Mouse (Mus musculus) stomach, embryonic 14.5 days (tissue): ENCODE measurements around the gene Nit2. TPM values are rescaled to one million over a fixed set of nuclear protein-coding genes. Genes with fewer than 3 reads are reported as not detected.

Experiments
- ATAC-seq: fragments of 200-750 bp; cut with Nextera tagmentation; 2 replicates; pipeline ENCODE4 v1.8.0; 2017; ENCODE audit warnings: low read depth, moderate TSS enrichment; ENCODE audit not compliant: insufficient number of reproducible peaks, insufficient read depth, low FRiP score
- H3K27ac ChIP-seq: fragments of 300-500 bp; sonication (generic); 2 replicates; pipeline ENCODE4 v1.5.1; 2014; ENCODE audit warnings: mild to moderate bottlenecking, low read length, moderate library complexity, mixed read lengths
- H3K27me3 ChIP-seq: fragments of 300-500 bp; sonication (generic); 2 replicates; pipeline ENCODE4 v1.6.1; 2014; ENCODE audit warnings: low read length, control low read depth, mixed read lengths; ENCODE audit not compliant: control insufficient read depth, insufficient read depth
- H3K36me3 ChIP-seq: fragments of 300-500 bp; sonication (generic); 2 replicates; pipeline ENCODE4 v1.6.1; 2014; ENCODE audit warnings: mild to moderate bottlenecking, control low read depth, low read length, moderate library complexity, mixed read lengths; ENCODE audit not compliant: control insufficient read depth, insufficient read depth
- H3K4me1 ChIP-seq: fragments of 300-500 bp; sonication (generic); 2 replicates; pipeline ENCODE4 v1.6.1; 2014; ENCODE audit warnings: low read length, control low read depth, mixed read lengths; ENCODE audit not compliant: control insufficient read depth, insufficient read depth
- H3K4me2 ChIP-seq: fragments of 300-500 bp; sonication (generic); replicated peaks from 2 replicates; pipeline ENCODE4 v1.6.1; 2014; ENCODE audit warnings: low read depth, low read length, control low read depth
- H3K4me3 ChIP-seq: fragments of 300-500 bp; sonication (generic); 2 replicates; pipeline ENCODE4 v1.5.1; 2014; ENCODE audit warnings: low read depth, low read length, control low read depth
- H3K9ac ChIP-seq: fragments of 300-500 bp; sonication (generic); replicated peaks from 2 replicates; pipeline ENCODE4 v1.6.1; 2014; ENCODE audit warnings: low read depth, mild to moderate bottlenecking, control low read depth, low read length, moderate library complexity, mixed read lengths
- H3K9me3 ChIP-seq: fragments of 300-500 bp; sonication (generic); 2 replicates; pipeline ENCODE4 v1.6.1; 2016; ENCODE audit warnings: low read depth, low read length, control low read depth; ENCODE audit not compliant: control insufficient read depth
- WGBS: fragments of 180-500 bp; shearing (Covaris S2); extraction: QIAGEN DNeasy Blood & Tissue Kit; methylation state at CpG from one replicate; pipeline ENCODE4 v1.1.7; 2014; 5-methylcytosine and 5-hydroxymethylcytosine counted together
- polyA plus RNA-seq: library from polyadenylated mRNA; unstranded; fragments of >200 nt; fragmentation: Nextera tagmentation; extraction: Ambion mirVana; gene quantifications from 2 replicates; pipeline ENCODE4 v1.2.1, GENCODE M21; 2014

Gene Nit2
- polyA plus RNA-seq, 1 experiment from 2014 or later: 84.7 TPM

DNA sequence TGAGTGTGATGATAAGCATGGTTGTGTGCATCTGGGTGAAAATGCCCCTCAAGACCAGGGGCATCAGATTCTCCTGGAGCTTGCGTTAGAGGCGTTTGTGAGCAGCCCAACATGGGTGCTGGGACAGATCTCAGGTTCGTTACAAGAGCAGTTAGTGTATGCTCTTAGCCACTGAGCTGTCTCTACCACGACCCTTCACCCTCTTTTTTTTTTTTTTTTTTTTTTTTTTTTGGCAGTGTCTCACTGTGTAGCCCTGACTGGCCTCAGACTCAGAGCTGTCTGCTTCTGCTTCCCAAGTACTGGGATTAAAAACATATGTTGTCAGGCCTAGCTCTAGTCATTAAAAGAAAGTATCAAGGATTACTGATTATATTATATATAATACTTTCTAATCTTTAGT lies 40.9 kb downstream of the Nit2 start:
- Histone ChIP-seq H3K36me3 (no peaks in the 10 kb centered on the region), H3K9me3 (no peaks in the 10 kb centered on the region), H3K4me3 (no peak overlapping the region), H3K4me1 (peaks cover 21% of the 10 kb centered on the region), H3K27me3 (no peaks in the 10 kb centered on the region), H3K27ac (no peak overlapping the region), H3K9ac (no peak overlapping the region), H3K4me2 (no peak overlapping the region)
- ATAC-seq: no peak
- WGBS: 57% methylated on average over 4 of the region's 4 CpGs

DNA sequence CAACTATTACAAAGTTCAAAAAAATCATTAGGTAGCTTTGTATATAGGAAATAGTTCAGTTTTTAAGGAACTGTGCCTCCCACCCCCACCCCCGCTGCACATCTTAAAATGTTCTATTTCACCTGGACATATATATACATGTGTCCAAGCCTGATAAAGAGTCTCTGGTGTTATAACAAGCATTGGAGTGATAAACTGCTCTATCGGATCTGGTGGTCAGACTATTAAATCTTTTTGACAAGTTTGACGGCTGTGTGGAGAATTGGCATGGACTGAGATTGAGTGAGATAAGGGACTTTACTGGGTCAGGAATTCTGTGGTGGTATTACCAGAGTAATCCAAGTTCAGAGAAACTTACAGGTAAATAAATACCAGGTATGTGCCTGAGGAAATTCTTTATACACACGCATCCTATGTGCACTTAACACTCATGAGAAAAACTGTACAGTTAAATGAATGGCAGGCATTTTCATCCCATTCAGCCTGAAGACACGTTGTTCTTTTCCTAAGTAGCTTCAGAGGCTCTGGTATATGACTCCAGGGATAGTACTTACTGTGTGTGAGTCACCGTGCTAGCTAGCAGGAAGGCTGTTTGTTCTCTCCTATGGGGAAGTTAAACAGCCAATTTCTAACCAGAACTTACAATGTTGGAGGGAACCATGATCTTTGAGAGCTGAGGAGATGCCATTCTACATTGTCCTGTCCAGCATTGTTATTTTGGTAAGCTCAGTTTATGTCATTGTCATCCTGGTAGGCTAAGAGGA lies 44.3 kb downstream of the Nit2 start:
- 35% methylated on average over 6 of the region's 6 CpGs for WGBS
- Histone ChIP-seq H3K4me3 (peak overlapping the region; percentile 100), H3K4me1 (peaks cover 21% of the 10 kb centered on the region), H3K9ac (peak overlapping the region; percentile 95), H3K27me3 (no peaks in the 10 kb centered on the region), H3K4me2 (peak overlapping the region; percentile 78), H3K27ac (no peak overlapping the region), H3K9me3 (no peaks in the 10 kb centered on the region), H3K36me3 (no peaks in the 10 kb centered on the region)
- ATAC-seq: no peak

DNA sequence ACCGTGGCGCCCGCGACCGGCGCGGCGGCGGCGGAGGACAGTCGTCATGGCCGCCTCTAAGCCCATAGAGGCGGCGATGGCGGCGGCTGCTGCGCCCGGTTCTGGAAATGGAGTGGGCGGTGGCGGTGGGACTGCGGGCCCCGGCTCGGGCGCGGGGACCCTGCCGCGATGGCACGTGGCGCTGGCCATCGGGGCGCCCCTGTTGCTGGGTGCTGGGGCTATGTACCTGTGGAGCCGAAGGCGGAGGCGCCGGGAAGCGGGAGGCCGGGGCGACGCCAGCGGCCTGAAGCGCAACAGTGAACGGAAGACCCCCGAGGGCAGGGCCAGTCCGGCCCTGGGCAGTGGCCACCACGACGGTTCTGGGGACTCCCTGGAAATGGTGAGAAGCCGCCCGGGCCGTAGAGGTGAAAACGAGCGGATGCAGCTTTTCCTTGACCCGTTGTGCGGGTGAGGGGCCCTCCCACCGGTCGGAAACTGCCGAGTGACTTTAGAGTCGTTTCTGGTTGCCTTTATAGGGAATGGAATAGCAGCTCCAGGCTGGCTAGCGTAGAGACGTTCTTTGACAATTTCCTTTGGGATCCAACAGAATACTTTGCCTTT lies 45.2 kb downstream of the Nit2 start:
- Histone ChIP-seq H3K36me3 (no peaks in the 10 kb centered on the region), H3K27me3 (no peaks in the 10 kb centered on the region), H3K9me3 (no peaks in the 10 kb centered on the region), H3K9ac (peak overlapping the region; percentile 95), H3K27ac (peak overlapping the region; percentile 94), H3K4me3 (peak overlapping the region; percentile 100), H3K4me1 (peaks cover 16% of the 10 kb centered on the region), H3K4me2 (peak overlapping the region; percentile 78)
- peak; percentile 24; the same call in 1 of the 2 replicates for ATAC-seq
- under 1% methylated on average over 58 of the region's 59 CpGs for WGBS

DNA sequence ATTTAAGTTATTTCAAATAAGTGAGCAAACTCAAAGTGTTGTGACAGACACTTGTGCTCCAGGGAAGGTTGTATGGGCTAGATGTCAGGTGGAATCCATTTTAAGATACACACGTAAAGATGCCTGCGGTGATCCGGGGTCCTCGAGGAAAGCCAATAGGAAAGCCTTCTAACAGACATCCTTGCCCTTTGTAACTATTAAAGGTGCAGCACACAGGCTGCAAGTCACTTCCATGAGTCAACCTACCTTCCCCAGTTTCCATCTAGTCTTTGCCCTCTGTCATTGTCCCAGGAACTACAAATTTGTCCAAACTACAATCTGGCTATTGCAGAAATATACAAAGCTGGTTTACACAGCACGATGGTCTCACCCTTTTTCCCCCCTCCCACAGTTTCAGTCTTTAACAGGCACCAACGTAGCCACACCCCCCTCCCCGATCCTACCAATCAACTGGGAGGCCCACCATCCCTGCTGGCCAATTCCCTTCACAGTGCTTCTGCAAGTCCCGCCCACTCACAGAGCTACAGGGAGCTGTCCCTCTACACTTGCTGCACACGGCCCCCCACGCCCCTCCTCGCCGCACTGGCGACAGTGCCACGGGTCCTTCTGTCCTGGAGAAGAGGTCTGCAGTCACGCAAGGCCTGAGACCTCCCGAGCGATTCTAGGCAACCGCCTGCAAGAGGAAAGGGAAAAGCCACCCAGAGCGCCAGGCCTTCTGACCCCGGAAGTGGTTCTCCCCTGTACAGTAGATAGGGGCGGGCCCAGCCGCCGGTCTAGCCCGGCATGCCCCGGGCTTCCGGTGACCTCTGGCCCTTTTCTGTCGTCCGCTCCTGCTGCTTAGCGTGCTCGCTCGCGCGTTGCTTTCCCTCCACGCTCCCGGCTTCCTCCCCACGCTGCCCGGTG lies 46.0 kb downstream of the Nit2 start, which contains the start of gene Tomm70a:
TSS of gene Tomm70a (plus strand) at position 791 of the 903 bp plus-strand sequence.
- Histone ChIP-seq H3K27ac (peak within 1 kb of the TSS; percentile 94), H3K4me3 (peak within 1 kb of the TSS; percentile 100), H3K27me3 (no peaks in the 10 kb centered on the region), H3K36me3 (no peaks in the 10 kb centered on the region), H3K9me3 (no peaks in the 10 kb centered on the region), H3K9ac (peak within 1 kb of the TSS; percentile 95), H3K4me1 (peaks cover 16% of the 10 kb centered on the region), H3K4me2 (peak within 1 kb of the TSS; percentile 78)
- under 1% methylated on average over 37 of the region's 37 CpGs for WGBS
- peak; percentile 99 for ATAC-seq

DNA sequence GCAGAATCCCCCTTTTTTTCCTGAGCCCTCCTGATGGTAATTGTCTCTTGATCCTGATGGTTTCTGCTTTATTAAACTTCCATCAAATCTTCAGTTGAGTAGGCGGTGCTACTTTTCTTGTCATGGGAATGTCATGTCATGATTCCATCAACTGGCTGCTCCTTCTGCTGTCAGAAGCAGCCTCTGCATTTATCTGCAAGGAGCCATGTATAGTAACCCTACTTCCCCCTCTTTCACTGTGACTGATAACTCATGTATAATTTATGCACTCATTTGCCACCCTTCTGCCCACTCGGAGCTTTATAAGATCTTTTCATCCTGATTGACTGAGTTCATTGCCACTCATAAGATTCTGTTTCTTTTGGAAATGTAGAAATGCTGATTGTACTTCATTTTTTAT lies 49.6 kb downstream of the Nit2 start:
- no peak overlapping the region for H3K27ac ChIP-seq
- no peak overlapping the region for H3K4me2 ChIP-seq
- H3K36me3 ChIP-seq: no peaks in the 10 kb centered on the region
- WGBS: 85% methylated on average over 2 of the region's 2 CpGs
- H3K9me3 ChIP-seq: no peaks in the 10 kb centered on the region
- no peak for ATAC-seq
- no peaks in the 10 kb centered on the region for H3K27me3 ChIP-seq
- no peak overlapping the region for H3K4me3 ChIP-seq
- peaks cover 2% of the 10 kb centered on the region; the same call in 1 of the 2 replicates for H3K4me1 ChIP-seq
- no peak overlapping the region for H3K9ac ChIP-seq

DNA sequence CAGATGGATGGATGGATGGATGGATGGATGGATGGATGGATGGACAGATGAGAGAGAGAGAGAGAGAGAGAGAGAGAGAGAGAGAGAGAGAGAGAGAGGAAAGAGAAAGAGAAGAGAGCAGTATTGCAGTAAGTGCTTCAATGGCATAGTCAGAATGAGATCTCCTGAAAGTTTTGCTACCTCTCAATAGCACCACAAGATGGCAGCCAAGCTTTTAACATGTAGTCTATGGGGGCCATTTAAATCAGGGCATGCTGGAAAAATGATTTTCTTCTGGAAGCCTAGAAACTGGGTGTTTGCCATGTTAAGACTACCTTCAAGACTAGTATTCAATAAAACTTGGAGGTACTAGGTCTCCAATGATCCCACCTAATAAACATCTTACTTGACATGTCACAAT lies 51.1 kb downstream of the Nit2 start:
- Histone ChIP-seq H3K9ac (no peak overlapping the region), H3K36me3 (no peaks in the 10 kb centered on the region), H3K4me3 (no peak overlapping the region), H3K9me3 (no peaks in the 10 kb centered on the region), H3K4me2 (no peak overlapping the region), H3K4me1 (no peaks in the 10 kb centered on the region), H3K27ac (no peak overlapping the region), H3K27me3 (no peaks in the 10 kb centered on the region)
- ATAC-seq: no peak

Other genes with a start within 250 kb of the Nit2 start
- gene Lnp1, start 239.3 kb downstream of the Nit2 start, polyA plus RNA-seq: not detected in 2 replicates
- gene Tmem45a2, start 96.0 kb downstream of the Nit2 start, polyA plus RNA-seq: 0.08 TPM in 1 of 2 replicates, not detected in the other
- gene Tomm70a, start 45.6 kb downstream of the Nit2 start, polyA plus RNA-seq: 50.1 and 53.0 TPM in 2 replicates
- 34.2 and 40.5 TPM in 2 replicates for gene Tbc1d23, start 64.2 kb upstream of the Nit2 start, polyA plus RNA-seq
- 0.11 and 0.19 TPM in 2 replicates for gene Tmem30c, start 125.5 kb upstream of the Nit2 start, polyA plus RNA-seq
- 54.7 and 54.8 TPM in 2 replicates for gene Filip1l, start 185.8 kb upstream of the Nit2 start, polyA plus RNA-seq